Mouse (Mus musculus): ENCODE data around the gene Ckm.

The Ckm gene

DNA sequence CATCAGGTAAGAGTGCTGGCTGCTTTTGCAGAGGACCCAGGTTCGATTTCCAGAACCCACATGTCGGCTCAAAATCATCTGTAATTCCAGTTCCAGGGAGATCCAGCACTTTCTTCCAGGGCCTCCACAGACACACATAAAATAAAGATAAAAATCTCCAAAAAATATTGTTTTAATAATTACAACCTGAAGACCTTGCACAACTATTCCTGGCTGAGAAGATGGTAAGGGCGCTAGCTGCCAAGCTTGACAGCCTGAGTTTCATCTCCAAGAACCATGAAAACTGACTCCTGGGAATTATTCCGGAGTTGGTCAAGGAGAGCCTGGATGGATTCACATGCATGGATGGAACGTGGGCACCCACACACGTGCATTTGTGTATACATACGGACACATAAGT lies at the start of gene Ckm:
Gene Ckm (plus strand): TSS at position 301 of the 400 bp plus-strand sequence.
- DNase-seq (ENCODE audit: low spot score in 2 of 2), result no peak

DNA sequence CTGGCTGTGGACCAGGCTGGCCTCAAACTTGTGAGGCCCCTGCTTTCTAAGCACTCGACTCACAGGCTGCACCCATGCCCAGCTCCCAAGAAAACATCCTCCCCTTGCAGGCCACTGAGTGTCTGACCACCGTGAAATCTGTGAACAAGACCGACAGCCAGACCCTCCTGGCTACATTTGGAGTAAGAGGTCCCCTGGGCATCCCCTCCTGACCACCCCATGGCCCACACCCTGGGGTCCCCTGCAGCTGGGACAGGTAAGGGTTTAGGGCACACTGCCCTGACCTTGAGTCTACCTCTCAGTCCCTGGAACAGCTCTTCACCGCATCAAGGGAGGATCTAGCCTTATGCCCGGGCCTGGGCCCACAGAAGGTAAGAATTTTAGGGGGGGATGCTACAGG lies 49.6 kb upstream of the Ckm start:
- DNase-seq (ENCODE audit: low spot score in 2 of 2), result no peak

- no peak for DNase-seq (ENCODE audit: low spot score in 2 of 2)
These were observed 48.3 kb upstream of the Ckm start for GRCm38 (mm10) chr7:19356311-19356710.

- no peak for DNase-seq (ENCODE audit: low spot score in 2 of 2)
These were observed 46.9 kb upstream of the Ckm start for GRCm38 (mm10) chr7:19357381-19358375.

GRCm38 (mm10) chr7:19358634-19359033 lies 45.9 kb upstream of the Ckm start:
- DNase-seq (ENCODE audit: low spot score in 2 of 2), result no peak

GRCm38 (mm10) chr7:19359299-19359891 lies 45.2 kb upstream of the Ckm start, which contains the start of the genes Cd3eap and Ppp1r13l:
TSS of gene Cd3eap (minus strand) at chr7:19359483.
TSS of gene Ppp1r13l (plus strand) at chr7:19359749.
- DNase-seq (ENCODE audit: low spot score in 2 of 2), result peak; percentile 75 to 85

- peak; percentile 80 to 84 for DNase-seq (ENCODE audit: low spot score in 2 of 2)
These were observed 44.5 kb upstream of the Ckm start for GRCm38 (mm10) chr7:19359892-19360641.

- peak; percentile 92 to 94 for DNase-seq (ENCODE audit: low spot score in 2 of 2)
These were observed 43.6 kb upstream of the Ckm start for GRCm38 (mm10) chr7:19360944-19361343.

DNA sequence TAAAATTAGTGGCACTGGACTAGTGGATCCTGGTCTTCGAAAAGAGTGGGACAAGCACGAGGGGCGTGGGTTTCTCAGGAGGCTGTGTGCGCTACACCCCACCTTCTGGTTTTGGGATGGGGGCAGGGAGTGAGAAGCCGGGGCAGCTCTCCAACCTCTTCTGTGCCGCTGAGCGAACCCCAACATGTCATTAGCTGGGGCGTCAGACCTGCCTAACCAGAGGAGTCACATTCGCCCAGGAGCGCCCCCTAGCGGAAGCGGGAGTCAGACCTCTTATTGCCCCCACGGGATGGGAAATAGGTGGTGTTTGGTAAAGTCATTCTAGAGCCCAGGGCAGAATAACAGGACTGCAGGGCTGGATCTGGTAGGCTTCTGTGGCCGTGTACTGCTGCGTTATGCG lies 42.9 kb upstream of the Ckm start:
- peak; percentile 83 to 88 for DNase-seq (ENCODE audit: low spot score in 2 of 2)

DNA sequence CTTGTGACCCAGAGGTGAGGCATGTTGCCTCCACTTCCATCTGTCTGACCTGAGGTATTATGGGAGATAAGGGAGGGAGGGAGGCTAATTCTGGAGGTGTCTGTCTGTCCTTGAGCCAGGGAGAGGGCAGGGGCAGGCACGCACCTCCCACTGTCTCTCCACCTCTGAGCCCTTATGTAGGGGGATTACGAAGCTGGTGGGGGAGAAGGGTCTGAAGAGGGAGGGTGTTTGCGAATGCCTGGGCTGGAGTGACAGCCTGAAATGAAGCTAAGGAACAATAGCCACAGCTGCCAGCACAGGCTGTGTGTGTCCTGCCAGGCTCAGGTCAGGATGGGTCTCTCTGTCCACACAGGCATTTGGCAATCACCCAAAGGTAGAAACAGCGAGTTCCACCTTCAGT lies 42.3 kb upstream of the Ckm start:
- no peak for DNase-seq (ENCODE audit: low spot score in 2 of 2)

GRCm38 (mm10) chr7:19363881-19364280 lies 40.7 kb upstream of the Ckm start:
- DNase-seq (ENCODE audit: low spot score in 2 of 2), result peak; percentile 80 to 89

DNA sequence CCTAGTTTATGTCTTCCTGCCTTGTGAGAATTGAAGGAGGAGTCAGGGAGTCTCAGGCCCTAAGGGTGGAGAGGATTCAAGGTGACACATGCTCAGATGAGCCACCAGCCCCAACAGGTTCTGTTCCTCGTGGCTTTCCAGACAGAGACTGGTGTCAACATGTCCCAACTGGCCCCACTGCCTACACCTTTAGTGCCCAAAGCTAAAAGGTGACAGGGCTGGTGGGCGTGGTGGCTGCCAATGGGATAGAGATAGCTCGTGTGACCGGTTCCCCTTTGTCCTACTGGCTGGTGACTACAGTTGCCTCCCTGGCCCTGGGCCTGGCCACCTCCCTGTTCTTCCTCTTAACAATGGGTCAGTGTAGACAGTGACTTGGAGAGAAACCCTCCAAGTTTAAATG lies 39.2 kb upstream of the Ckm start:
- peak; percentile 68 to 79 for DNase-seq (ENCODE audit: low spot score in 2 of 2)

- DNase-seq (ENCODE audit: low spot score in 2 of 2), result no peak
These were observed 36.2 kb upstream of the Ckm start for GRCm38 (mm10) chr7:19368380-19368779.

GRCm38 (mm10) chr7:19369823-19370425 lies 34.7 kb upstream of the Ckm start:
- no peak for DNase-seq (ENCODE audit: low spot score in 2 of 2)

DNA sequence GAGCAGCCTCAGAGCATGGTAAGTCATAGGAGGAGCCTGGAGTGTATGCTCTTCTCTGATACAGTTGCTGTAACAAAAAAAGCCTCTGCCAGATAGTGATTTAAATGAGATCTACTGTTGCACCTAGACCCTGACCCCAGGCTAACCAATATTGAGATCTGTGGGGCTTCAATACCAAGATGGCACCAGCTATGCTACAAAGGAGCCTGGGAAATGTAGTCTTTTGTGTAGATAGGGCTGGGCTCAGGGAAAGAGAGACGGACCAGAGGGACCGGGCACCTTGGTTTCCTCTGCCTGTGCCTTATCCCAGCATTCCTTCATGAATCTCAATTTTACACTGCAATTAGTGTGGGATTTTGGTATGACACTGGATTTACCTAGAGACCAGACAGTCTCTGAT lies 31.2 kb upstream of the Ckm start:
- DNase-seq (ENCODE audit: low spot score in 2 of 2), result no peak

DNA sequence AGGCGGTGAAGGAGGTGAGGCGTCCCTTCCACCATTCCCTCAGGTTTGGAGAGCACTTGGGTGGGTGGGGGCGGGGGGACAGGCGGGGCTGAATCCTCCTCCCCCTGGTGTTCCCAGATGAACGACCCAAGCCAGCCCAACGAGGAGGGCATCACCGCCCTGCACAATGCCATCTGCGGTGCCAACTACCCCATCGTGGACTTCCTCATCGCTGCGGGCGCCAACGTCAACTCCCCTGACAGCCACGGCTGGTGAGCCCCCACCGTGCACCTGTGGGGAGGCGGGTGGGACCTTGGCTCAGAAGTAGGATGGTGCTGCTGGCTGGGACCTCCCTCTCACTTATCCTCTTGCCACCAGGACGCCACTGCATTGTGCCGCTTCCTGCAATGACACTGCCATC lies 29.2 kb upstream of the Ckm start:
- DNase-seq (ENCODE audit: low spot score in 2 of 2), result no peak

- no peak for DNase-seq (ENCODE audit: low spot score in 2 of 2)
These were observed 28.6 kb upstream of the Ckm start for GRCm38 (mm10) chr7:19376019-19376418.

- no peak for DNase-seq (ENCODE audit: low spot score in 2 of 2)
These were observed 26.5 kb upstream of the Ckm start for GRCm38 (mm10) chr7:19378049-19378448.

DNA sequence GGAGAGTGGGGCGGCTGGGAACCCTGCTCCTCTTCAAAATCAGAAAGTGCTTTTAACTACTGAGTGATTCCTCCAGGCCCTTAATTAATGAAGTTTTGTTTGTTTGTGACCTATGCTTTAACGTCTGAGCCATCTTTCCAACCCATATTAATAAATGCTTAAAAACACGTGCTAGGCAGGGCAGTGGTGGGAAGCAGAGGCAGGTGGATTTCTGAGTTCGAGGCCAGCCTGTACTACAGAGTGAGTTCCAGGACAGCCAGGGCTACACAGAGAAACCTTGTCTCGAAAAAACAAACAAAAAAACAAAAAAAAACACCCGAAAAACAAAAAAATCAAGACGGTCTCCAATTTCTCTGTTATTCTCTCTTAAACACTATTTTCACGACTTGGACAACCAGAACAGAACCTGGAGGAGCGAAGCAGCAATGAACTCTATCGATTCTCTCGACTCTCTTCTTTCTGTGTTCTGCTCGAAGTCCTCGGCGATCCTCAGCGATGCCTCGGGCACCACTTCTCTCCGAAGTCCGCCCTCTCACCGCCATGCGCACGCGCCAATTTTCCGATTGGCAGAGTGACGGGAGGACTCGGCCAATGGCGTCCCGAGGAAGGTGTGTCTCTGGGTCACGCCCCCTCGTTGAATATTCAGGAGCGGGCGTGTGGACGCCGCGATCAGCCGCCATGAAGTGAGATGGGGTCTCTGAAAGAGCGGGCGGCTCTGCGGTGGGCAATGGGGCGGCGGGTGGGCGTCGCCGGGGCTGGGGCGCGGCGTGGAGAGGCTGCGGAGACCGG lies 23.0 kb upstream of the Ckm start, which contains the start of gene Ercc2:
Gene Ercc2 (plus strand): TSS at position 634 of the 789 bp plus-strand sequence.
- DNase-seq (ENCODE audit: low spot score in 2 of 2), result peak; percentile 99

DNA sequence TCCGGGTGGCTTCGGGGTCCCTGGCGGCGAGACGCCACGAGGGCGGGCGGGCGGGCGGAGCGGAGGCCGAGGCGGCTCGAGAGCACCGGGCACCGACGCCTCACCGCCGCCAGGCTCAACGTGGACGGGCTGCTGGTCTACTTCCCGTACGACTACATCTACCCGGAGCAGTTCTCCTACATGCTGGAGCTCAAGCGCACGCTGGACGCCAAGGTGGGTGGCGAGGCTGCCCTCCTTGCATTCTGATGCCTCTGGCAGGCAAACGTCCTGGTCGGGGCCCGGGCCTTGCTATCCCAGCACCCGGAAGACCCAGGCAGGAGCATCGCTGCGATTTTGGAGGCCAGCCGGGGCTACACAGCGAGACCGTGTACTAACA lies 22.4 kb upstream of the Ckm start:
- DNase-seq (ENCODE audit: low spot score in 2 of 2), result peak in 1 of 2 experiments; percentile 52

DNA sequence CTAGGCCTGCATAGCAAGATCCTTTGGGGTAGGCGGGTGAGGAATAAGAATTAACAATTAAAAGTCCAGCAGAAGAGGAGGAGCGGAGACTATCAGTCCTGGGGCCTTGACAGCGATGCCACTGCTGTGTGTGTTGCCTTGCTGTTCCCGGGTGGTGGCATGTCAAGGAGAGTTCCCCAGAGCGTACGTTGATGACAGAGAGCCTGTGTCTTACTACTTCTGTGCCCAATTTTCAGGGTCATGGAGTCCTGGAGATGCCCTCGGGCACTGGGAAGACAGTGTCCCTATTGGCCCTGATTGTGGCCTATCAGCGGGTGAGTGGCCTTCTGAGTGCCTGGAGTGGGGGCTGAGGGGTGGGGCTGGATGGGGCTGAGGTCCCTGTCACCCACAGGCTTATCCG lies 20.9 kb upstream of the Ckm start:
- DNase-seq (ENCODE audit: low spot score in 2 of 2), result no peak

Measured in urinary bladder, postnatal 36 days (tissue).